Mouse (Mus musculus): ENCODE results near the gene Acer2. TPM values are rescaled to one million over a fixed set of nuclear protein-coding genes. Genes with fewer than 3 reads are reported as not detected.

Acer2 gene
- polyA plus RNA-seq, 1 experiment from 2014 or later = 22.2 TPM

GRCm38 (mm10) chr4:86902351-86902750 lies 28.2 kb downstream of the Acer2 start:
- H3K4me1 ChIP-seq = no peaks in the 10 kb centered on the region
- H3K36me3 ChIP-seq (replicated peaks) = no peaks in the 10 kb centered on the region
- no peak overlapping the region for H3K9ac ChIP-seq
- WGBS = 64% methylated on average over 6 of the region's 6 CpGs
- H3K27ac ChIP-seq = no peak overlapping the region
- ATAC-seq (replicated peaks) = no peak
- no peaks in the 10 kb centered on the region for H3K27me3 ChIP-seq (replicated peaks)
- no peaks in the 10 kb centered on the region for H3K9me3 ChIP-seq
- H3K4me3 ChIP-seq = no peak overlapping the region
- no peak overlapping the region for H3K4me2 ChIP-seq

- H3K4me2 ChIP-seq = no peak overlapping the region
- WGBS = 29% methylated on average over 3 of the region's 3 CpGs
- H3K9me3 ChIP-seq = no peaks in the 10 kb centered on the region
- no peaks in the 10 kb centered on the region for H3K36me3 ChIP-seq (replicated peaks)
- H3K9ac ChIP-seq = no peak overlapping the region
- ATAC-seq (replicated peaks) = no peak
- no peak overlapping the region for H3K27ac ChIP-seq
- no peak overlapping the region for H3K4me3 ChIP-seq
- no peaks in the 10 kb centered on the region for H3K4me1 ChIP-seq
- H3K27me3 ChIP-seq (replicated peaks) = no peaks in the 10 kb centered on the region
Measured at GRCm38 (mm10) chr4:86904969-86905368, 30.8 kb downstream of the Acer2 start.

DNA sequence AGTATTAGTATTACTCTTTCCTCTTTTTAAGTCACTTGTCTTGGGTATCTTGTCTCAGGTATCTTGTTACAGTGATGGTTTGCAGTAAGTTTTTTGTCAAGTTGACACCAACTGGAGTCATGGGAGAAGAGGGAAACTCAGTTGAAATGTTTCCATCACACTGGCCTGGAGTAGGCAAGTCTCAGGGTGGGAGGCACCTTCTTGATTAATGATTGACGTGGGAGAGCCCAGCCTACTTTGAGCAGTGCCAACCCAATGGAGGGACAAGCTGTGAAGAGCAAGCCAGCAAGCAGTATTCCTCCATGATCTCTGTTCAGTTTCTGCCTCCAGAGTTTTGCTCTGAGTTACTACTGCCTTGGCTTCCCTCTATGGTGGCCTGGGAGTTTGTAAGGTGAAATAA lies 31.7 kb downstream of the Acer2 start:
- ATAC-seq (replicated peaks) = no peak

DNA sequence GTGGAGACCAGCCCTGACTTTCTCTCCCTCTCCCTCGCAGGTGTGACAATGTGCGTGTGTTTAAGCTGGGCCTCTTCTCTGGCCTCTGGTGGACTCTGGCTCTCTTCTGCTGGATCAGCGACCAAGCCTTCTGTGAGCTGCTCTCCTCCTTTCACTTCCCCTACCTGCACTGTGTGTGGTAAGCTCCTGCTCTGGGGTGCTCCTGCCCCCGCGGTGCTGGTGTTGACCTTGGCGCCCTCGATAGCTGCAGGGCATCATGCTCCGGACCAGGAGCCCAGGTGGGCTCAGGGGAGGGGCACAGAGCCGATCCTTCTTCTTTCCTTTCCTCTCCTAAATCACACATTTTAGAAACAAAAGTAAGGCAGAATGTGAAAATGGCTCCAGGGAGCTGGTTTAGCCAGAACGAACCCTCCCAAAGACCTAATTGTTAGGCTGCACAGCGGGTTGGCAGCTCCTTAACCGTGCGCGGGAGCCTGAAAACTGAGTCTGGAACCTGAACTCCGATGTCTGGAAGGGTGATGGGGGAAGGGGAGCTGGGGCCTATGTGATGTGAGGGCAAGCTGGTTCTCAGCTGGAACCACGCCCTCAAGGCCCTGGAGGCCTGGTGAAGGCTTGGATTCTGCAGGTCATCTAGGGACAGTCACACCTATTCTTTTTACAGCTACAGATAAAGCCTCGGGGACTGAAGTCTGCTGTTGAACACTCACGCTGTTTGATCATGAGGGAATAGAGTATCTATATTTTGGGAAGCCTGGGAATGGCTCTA lies 37.6 kb downstream of the Acer2 start:
- Histone ChIP-seq H3K4me1 (peaks cover 5% of the 10 kb centered on the region; the same call in 1 of the 2 replicates), H3K4me2 (no peak overlapping the region), H3K9me3 (no peaks in the 10 kb centered on the region), H3K4me3 (no peak overlapping the region), H3K27ac (no peak overlapping the region), H3K9ac (no peak overlapping the region), H3K36me3 (replicated peaks) (no peaks in the 10 kb centered on the region), H3K27me3 (replicated peaks) (no peaks in the 10 kb centered on the region)
- ATAC-seq (replicated peaks) = no peak
- 20% methylated on average over 18 of the region's 18 CpGs for WGBS

More for the DNA sequence above, 31.7 kb downstream of the Acer2 start:
- Histone ChIP-seq H3K4me2 (no peak overlapping the region), H3K27ac (no peak overlapping the region), H3K4me3 (no peak overlapping the region), H3K27me3 (replicated peaks) (no peaks in the 10 kb centered on the region), H3K4me1 (no peaks in the 10 kb centered on the region), H3K36me3 (replicated peaks) (no peaks in the 10 kb centered on the region), H3K9me3 (no peaks in the 10 kb centered on the region), H3K9ac (no peak overlapping the region)
- WGBS = 80% methylated on average over 1 of the region's 1 CpGs

DNA sequence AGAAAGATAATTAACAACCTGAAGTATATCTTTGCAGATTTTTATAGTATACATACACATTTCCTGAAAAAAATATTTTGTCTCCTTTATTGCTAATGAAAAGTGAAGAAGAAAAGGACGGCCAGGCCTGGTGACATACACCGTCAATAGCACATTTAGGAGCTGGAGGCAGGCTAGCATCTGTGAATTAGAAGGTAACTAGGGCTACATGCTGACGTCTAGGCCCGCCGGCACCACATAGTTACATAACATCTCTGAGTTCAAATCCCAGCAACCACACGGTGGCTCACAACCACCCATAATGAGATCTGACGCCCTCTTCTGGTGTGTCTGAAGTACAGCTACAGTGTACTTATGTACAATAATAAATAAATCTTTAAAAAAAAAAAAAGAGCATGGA lies 38.6 kb downstream of the Acer2 start:
- no peak overlapping the region for H3K4me2 ChIP-seq
- H3K9ac ChIP-seq = no peak overlapping the region
- no peaks in the 10 kb centered on the region for H3K27me3 ChIP-seq (replicated peaks)
- H3K9me3 ChIP-seq = no peaks in the 10 kb centered on the region
- H3K4me1 ChIP-seq = peaks cover 5% of the 10 kb centered on the region; the same call in 1 of the 2 replicates
- no peak overlapping the region for H3K4me3 ChIP-seq
- WGBS = 79% methylated on average over 7 of the region's 7 CpGs
- no peak for ATAC-seq (replicated peaks)
- H3K27ac ChIP-seq = no peak overlapping the region
- no peaks in the 10 kb centered on the region for H3K36me3 ChIP-seq (replicated peaks)

DNA sequence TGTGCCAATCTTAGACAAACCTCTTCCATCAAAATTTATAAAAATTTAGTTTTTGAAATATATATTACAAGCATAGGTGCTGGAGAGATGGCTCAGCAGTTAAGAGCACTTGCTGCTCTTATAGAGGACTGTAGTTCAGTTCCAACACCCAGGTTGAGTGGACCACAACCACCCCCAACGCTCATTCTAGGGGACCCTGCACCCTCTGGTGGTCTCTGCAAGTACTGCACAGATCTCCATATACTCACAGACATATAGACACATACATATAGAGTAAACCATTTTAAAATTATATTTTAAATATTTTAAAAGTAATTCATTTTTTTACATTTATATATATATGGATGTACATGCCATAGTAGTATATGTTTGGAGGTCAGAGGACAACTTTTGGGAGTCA lies 41.9 kb downstream of the Acer2 start:
- no peaks in the 10 kb centered on the region for H3K36me3 ChIP-seq (replicated peaks)
- peaks cover 5% of the 10 kb centered on the region; the same call in 1 of the 2 replicates for H3K4me1 ChIP-seq
- H3K9ac ChIP-seq = no peak overlapping the region
- no peak overlapping the region for H3K4me3 ChIP-seq
- no peaks in the 10 kb centered on the region for H3K27me3 ChIP-seq (replicated peaks)
- ATAC-seq (replicated peaks) = no peak
- no peak overlapping the region for H3K4me2 ChIP-seq
- H3K27ac ChIP-seq = no peak overlapping the region
- 63% methylated on average over 1 of the region's 1 CpGs for WGBS
- no peaks in the 10 kb centered on the region for H3K9me3 ChIP-seq

GRCm38 (mm10) chr4:86923476-86924055 lies 49.4 kb downstream of the Acer2 start:
- WGBS = 47% methylated on average over 3 of the region's 3 CpGs
- no peaks in the 10 kb centered on the region for H3K36me3 ChIP-seq (replicated peaks)
- H3K9ac ChIP-seq = no peak overlapping the region
- H3K27me3 ChIP-seq (replicated peaks) = no peaks in the 10 kb centered on the region
- H3K27ac ChIP-seq = no peak overlapping the region
- ATAC-seq (replicated peaks) = no peak
- H3K4me2 ChIP-seq = no peak overlapping the region
- no peak overlapping the region for H3K4me3 ChIP-seq
- H3K9me3 ChIP-seq = no peaks in the 10 kb centered on the region
- H3K4me1 ChIP-seq = peaks cover 4% of the 10 kb centered on the region; the same call in 1 of the 2 replicates

- Histone ChIP-seq H3K9ac (no peak overlapping the region), H3K27me3 (replicated peaks) (no peaks in the 10 kb centered on the region), H3K4me2 (no peak overlapping the region), H3K4me1 (peaks cover 4% of the 10 kb centered on the region; the same call in 1 of the 2 replicates), H3K36me3 (replicated peaks) (no peaks in the 10 kb centered on the region), H3K4me3 (no peak overlapping the region), H3K27ac (peak overlapping the region; percentile 49; the same call in 1 of the 2 replicates), H3K9me3 (no peaks in the 10 kb centered on the region)
- WGBS = 10% methylated on average over 9 of the region's 9 CpGs
- peak; percentile 67 for ATAC-seq (replicated peaks)
Measured at GRCm38 (mm10) chr4:86924804-86925458, 50.7 kb downstream of the Acer2 start.

DNA sequence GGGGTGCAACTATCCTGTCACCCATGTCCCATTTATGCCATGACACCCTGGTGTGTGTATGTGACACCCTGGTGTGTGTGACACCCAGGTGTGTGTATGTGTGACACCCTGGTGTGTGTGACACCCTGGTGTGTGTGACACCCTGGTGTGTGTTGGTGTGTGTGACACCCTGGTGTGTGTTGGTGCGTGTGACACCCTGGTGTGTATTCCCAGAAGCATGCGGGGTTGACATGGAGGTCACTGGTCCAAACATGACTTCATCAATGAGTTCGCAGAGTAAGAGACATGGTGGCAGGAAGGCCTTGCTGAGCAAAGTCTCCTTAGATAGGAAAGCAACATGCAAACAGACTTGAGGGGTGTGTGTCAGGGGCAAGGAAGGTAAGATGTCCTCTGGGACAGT lies 52.8 kb downstream of the Acer2 start:
- Histone ChIP-seq H3K36me3 (replicated peaks) (no peaks in the 10 kb centered on the region), H3K4me3 (no peak overlapping the region), H3K9me3 (no peaks in the 10 kb centered on the region), H3K4me2 (no peak overlapping the region), H3K27me3 (replicated peaks) (no peaks in the 10 kb centered on the region), H3K9ac (no peak overlapping the region), H3K27ac (no peak overlapping the region), H3K4me1 (peaks cover 4% of the 10 kb centered on the region; the same call in 1 of the 2 replicates)
- WGBS = 87% methylated on average over 3 of the region's 3 CpGs
- ATAC-seq (replicated peaks) = no peak

DNA sequence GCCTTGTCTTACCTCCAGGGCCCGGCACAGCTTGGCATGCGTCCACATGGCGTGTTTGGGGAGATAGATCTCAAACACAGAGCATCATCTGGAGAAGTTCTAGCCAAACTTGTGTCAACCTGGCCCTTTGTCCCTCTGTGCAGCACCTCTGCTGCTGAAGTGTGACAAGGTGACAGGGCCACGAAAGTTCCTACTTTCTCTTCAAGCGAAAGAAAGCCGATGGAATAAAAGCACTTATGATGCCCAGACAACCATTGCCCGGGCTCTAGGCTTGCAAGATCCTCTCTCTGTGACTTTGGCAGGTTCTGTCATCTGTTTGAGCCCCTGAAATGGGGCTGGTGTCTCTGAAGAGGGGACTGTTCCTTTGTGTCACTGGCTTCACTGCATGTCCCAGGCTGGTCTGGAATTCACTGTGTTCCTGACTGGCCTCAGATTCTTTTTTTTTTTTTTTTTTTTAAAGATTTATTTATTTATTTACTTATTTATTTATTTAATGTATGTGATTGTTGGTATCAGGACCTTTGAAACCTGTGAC lies 56.0 kb downstream of the Acer2 start:
- no peak overlapping the region for H3K27ac ChIP-seq
- no peaks in the 10 kb centered on the region for H3K9me3 ChIP-seq
- peak overlapping the region; percentile 58 for H3K4me2 ChIP-seq
- H3K36me3 ChIP-seq (replicated peaks) = no peaks in the 10 kb centered on the region
- ATAC-seq (replicated peaks) = peak; percentile 38
- 91% methylated on average over 7 of the region's 7 CpGs for WGBS
- peak overlapping the region; percentile 56 for H3K4me3 ChIP-seq
- no peak overlapping the region for H3K9ac ChIP-seq
- no peaks in the 10 kb centered on the region for H3K4me1 ChIP-seq
- no peaks in the 10 kb centered on the region for H3K27me3 ChIP-seq (replicated peaks)

- WGBS = 5% methylated on average over 33 of the region's 33 CpGs
- H3K9me3 ChIP-seq = no peaks in the 10 kb centered on the region
- no peaks in the 10 kb centered on the region for H3K4me1 ChIP-seq
- H3K36me3 ChIP-seq (replicated peaks) = no peaks in the 10 kb centered on the region
- peak overlapping the region; percentile 62 for H3K9ac ChIP-seq
- peak overlapping the region; percentile 56 for H3K4me3 ChIP-seq
- peak; percentile 87 for ATAC-seq (replicated peaks)
- H3K27me3 ChIP-seq (replicated peaks) = no peaks in the 10 kb centered on the region
- peak overlapping the region; percentile 58 for H3K4me2 ChIP-seq
- H3K27ac ChIP-seq = peak overlapping the region; percentile 78
Measured at GRCm38 (mm10) chr4:86930636-86931456, 56.6 kb downstream of the Acer2 start.

- 71% methylated on average over 6 of the region's 6 CpGs for WGBS
- Histone ChIP-seq H3K4me2 (no peak overlapping the region), H3K36me3 (replicated peaks) (no peaks in the 10 kb centered on the region), H3K4me1 (no peaks in the 10 kb centered on the region), H3K9me3 (no peaks in the 10 kb centered on the region), H3K9ac (no peak overlapping the region), H3K27me3 (replicated peaks) (no peaks in the 10 kb centered on the region), H3K27ac (no peak overlapping the region), H3K4me3 (no peak overlapping the region)
- no peak for ATAC-seq (replicated peaks)
Measured at GRCm38 (mm10) chr4:86933026-86933425, 58.8 kb downstream of the Acer2 start.

Data from midbrain, embryonic 15.5 days (tissue).